Mouse (Mus musculus): ENCODE data around the gene Gm49380. TPM values are rescaled to one million over a fixed set of nuclear protein-coding genes. Genes with fewer than 3 reads are reported as not detected.

Gm49380 gene
- polyA plus RNA-seq, 1 experiment from 2014 or later: not detected

DNA sequence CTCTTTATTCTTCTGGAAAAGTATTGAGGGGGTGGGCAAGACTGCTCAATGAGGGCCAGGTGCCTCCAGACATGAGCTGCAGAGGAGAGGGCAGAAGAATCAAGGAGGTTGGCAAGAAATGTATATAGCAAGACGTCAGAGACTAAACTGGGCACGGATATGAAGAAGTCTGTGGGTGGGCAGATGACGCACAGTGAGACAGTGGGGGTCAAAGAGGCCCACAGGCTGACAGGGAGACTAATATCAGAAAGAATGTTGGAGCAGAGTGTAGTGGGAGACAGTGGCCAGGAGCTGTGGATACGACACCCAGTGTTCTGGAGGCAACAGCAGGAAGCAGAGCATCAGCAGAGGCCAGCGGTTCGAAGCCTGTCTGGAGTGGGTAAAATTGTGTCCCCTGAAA, 54.7 kb downstream of the Gm49380 start:
- DNase-seq (ENCODE audit: low spot score) (no peak), ATAC-seq (replicated peaks; ENCODE audit: low FRiP score) (no peak)
- H3K9ac ChIP-seq (ENCODE audit: low read length): no peak overlapping the region
- no peaks in the 10 kb centered on the region; the same call in 1 of the 2 replicates for H3K9me3 ChIP-seq (ENCODE audit: control insufficient read depth, low read length)
- no peaks in the 10 kb centered on the region for H3K36me3 ChIP-seq (ENCODE audit: control insufficient read depth, insufficient read depth, low read length)
- H3K27me3 ChIP-seq (ENCODE audit: control insufficient read depth, insufficient read depth, low read length): no peaks in the 10 kb centered on the region
- H3K4me1 ChIP-seq (replicated peaks; ENCODE audit: control insufficient read depth, insufficient read depth, low read length): no peaks in the 10 kb centered on the region
- H3K4me3 ChIP-seq (ENCODE audit: low read depth, low read length): no peak overlapping the region
- 87% methylated on average over 6 of the region's 6 CpGs for WGBS
- H3K4me2 ChIP-seq (ENCODE audit: low read depth, low read length, severe bottlenecking): no peak overlapping the region
- no peak overlapping the region for H3K27ac ChIP-seq (ENCODE audit: low read depth, low read length)

DNA sequence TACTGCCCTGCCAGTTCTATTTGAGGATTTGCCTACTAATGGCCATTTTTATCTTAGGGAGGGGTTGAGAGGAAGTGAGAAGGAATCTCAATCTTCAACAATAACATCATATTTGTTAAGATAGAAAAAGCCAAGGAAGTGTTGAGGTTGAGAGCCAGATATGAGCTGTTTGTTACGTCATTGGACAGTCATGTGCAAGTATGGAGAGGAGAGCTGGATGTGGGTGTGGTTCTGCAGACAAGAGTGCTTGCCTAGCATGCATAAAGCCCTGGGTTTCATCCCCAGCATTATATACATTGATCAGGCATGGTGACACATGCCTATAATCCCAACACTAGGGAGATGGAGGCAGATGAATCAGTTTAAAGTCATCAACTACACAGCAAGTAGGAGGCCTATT, 59.4 kb downstream of the Gm49380 start:
- Histone ChIP-seq H3K4me2 (ENCODE audit: low read depth, low read length, severe bottlenecking) (no peak overlapping the region), H3K9me3 (ENCODE audit: control insufficient read depth, low read length) (no peaks in the 10 kb centered on the region; the same call in 1 of the 2 replicates), H3K27ac (ENCODE audit: low read depth, low read length) (no peak overlapping the region), H3K4me3 (ENCODE audit: low read depth, low read length) (no peak overlapping the region), H3K36me3 (ENCODE audit: control insufficient read depth, insufficient read depth, low read length) (no peaks in the 10 kb centered on the region), H3K9ac (ENCODE audit: low read length) (no peak overlapping the region), H3K4me1 (replicated peaks; ENCODE audit: control insufficient read depth, insufficient read depth, low read length) (no peaks in the 10 kb centered on the region), H3K27me3 (ENCODE audit: control insufficient read depth, insufficient read depth, low read length) (no peaks in the 10 kb centered on the region)
- WGBS: 85% methylated on average over 1 of the region's 1 CpGs
- DNase-seq (ENCODE audit: low spot score): no peak
- no peak for ATAC-seq (replicated peaks; ENCODE audit: low FRiP score)

DNA sequence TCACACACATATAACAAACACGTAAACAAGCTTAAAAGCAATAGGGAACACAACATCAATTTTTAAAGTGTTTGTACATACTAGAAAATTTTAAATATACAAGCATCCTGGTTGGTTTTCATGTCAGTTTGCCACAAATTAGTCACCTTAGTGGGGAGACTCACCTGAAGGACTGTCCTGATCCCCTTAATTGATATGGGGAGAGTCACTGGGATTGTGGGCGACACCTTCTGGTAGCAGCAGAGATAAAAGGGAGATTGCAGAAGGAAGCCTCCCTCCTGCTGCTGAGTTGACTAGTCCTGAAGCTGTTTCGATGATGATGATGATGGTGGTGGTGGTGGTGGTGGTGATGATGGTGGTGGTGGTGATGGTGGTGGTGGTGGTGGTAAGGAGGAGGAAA, 60.4 kb downstream of the Gm49380 start:
- ATAC-seq (replicated peaks; ENCODE audit: low FRiP score): no peak
- DNase-seq (ENCODE audit: low spot score): no peak
- Histone ChIP-seq H3K9me3 (ENCODE audit: control insufficient read depth, low read length) (no peaks in the 10 kb centered on the region; the same call in 1 of the 2 replicates), H3K27ac (ENCODE audit: low read depth, low read length) (no peak overlapping the region), H3K4me2 (ENCODE audit: low read depth, low read length, severe bottlenecking) (no peak overlapping the region), H3K4me1 (replicated peaks; ENCODE audit: control insufficient read depth, insufficient read depth, low read length) (no peaks in the 10 kb centered on the region), H3K36me3 (ENCODE audit: control insufficient read depth, insufficient read depth, low read length) (no peaks in the 10 kb centered on the region), H3K27me3 (ENCODE audit: control insufficient read depth, insufficient read depth, low read length) (no peaks in the 10 kb centered on the region), H3K9ac (ENCODE audit: low read length) (no peak overlapping the region), H3K4me3 (ENCODE audit: low read depth, low read length) (no peak overlapping the region)
- WGBS: 73% methylated on average over 3 of the region's 3 CpGs

DNA sequence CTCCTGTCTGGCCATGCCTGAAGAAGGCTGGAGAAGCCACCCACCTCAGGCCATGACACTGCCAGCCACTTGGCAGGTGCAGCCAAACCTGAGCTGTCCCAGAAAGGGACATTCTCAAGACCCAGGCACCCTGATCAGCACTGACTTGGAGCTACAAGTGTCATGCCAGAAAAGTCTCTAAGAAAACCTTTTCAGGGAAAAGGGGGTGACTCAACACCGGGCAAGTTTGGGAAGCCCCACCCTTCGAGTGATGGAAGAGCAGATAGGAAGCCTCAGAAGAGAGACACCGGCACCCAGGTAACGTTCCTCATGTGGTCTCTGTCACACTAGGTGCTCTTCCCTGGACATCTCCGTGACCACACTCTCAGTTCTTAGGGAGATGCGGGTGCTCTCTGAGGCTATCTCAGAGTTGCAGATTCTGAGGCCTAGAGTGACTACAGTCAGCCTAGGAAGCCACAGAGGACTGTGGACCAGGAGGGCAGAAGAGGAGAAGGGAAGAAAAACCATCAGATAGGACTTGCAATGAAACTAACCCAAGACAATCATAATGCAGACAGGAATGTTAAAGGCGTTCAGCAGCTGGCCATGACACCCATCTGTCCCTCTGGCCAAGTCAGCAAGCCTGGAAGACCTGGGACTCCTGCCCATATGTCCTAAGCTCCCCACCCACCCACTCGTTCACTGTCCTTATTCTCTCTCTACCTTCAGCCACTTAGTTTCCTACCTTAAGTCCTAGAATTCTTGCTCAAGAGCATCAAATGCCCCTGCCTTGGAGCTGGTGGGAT, 63.7 kb downstream of the Gm49380 start:
- WGBS: 86% methylated on average over 8 of the region's 8 CpGs
- no peaks in the 10 kb centered on the region for H3K36me3 ChIP-seq (ENCODE audit: control insufficient read depth, insufficient read depth, low read length)
- H3K27ac ChIP-seq (ENCODE audit: low read depth, low read length): no peak overlapping the region
- no peak for DNase-seq (ENCODE audit: low spot score)
- no peak for ATAC-seq (replicated peaks; ENCODE audit: low FRiP score)
- H3K4me3 ChIP-seq (ENCODE audit: low read depth, low read length): no peak overlapping the region
- no peaks in the 10 kb centered on the region for H3K9me3 ChIP-seq (ENCODE audit: control insufficient read depth, low read length)
- H3K9ac ChIP-seq (ENCODE audit: low read length): no peak overlapping the region
- no peak overlapping the region for H3K4me2 ChIP-seq (ENCODE audit: low read depth, low read length, severe bottlenecking)
- no peaks in the 10 kb centered on the region for H3K4me1 ChIP-seq (replicated peaks; ENCODE audit: control insufficient read depth, insufficient read depth, low read length)
- peaks cover 6% of the 10 kb centered on the region for H3K27me3 ChIP-seq (ENCODE audit: control insufficient read depth, insufficient read depth, low read length)

DNA sequence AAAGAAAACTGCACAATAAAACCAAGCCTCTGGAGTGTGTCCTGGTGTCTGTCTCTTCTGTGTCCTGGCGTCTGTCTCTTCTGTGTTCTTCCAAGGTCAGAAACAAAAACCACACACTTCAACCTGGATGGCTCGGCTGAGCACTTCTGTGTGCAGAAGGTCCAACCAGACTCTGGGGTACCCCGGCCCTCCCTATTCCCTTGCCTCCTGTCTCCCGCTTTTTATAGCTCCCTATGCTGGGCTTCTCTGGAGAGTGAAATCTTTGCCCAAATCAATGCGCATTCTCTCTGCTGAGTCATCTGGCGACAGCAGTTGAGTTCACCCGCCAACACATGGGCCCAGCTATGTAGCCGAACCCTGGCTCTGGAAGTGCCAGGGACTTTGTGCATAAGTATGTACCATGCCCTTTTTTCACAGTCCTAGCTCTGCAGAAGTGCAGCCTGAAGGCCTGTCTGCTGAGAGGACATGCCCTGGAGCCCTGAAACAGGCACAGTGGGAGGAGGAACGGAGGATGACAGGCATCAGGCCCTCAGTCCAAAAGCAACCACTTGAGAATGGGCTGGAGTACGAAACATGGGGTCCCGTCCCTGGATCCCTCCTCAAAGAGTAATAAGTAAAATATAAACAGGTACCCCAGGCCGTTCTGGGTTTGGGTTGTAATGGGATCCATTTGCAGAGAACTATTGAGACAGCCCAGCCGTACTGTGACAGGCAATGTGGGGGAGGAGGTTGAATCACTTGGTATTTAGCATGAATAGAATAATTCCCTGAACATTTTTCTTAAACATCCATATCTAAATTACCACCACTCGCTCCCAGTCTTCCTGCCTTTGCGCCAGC, 64.5 kb downstream of the Gm49380 start:
- no peak for ATAC-seq (replicated peaks; ENCODE audit: low FRiP score)
- H3K27me3 ChIP-seq (ENCODE audit: control insufficient read depth, insufficient read depth, low read length): peaks cover 14% of the 10 kb centered on the region
- no peak overlapping the region for H3K27ac ChIP-seq (ENCODE audit: low read depth, low read length)

DNA sequence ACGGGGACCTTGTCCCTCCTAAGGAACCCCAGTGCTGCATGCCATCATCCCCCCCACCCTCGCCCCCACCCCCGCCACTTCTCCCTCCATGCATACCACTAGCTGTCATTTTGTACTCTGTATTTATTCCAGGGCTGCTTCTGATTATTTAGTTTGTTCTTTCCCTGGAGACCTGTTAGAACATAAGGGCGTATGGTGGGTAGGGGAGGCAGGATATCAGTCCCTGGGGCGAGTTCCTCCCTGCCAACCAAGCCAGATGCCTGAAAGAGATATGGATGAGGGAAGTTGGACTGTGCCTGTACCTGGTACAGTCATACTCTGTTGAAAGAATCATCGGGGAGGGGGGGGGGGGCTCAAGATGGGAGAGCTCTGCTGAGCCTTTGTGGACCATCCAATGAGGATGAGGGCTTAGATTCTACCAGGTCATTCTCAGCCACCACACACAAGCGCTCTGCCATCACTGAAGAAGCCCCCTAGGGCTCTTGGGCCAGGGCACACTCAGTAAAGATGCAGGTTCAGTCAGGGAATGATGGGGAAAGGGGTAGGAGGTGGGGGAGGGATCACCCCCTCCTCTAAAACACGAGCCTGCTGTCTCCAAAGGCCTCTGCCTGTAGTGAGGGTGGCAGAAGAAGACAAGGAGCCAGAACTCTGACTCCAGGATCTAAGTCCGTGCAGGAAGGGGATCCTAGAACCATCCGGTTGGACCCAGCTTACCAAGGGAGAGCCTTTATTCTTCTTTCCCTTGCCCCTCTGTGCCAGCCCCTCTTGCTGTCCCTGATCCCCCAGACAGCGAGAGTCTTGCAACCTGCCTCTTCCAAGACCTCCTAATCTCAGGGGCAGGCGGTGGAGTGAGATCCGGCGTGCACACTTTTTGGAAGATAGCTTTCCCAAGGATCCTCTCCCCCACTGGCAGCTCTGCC, 65.5 kb downstream of the Gm49380 start:
- no peak overlapping the region for H3K4me2 ChIP-seq (ENCODE audit: low read depth, low read length, severe bottlenecking)
- H3K4me3 ChIP-seq (ENCODE audit: low read depth, low read length): no peak overlapping the region
- H3K9me3 ChIP-seq (ENCODE audit: control insufficient read depth, low read length): no peaks in the 10 kb centered on the region
- no peak overlapping the region for H3K9ac ChIP-seq (ENCODE audit: low read length)
- DNase-seq (ENCODE audit: low spot score) (no peak), ATAC-seq (replicated peaks; ENCODE audit: low FRiP score) (no peak)
- 80% methylated on average over 14 of the region's 14 CpGs for WGBS
- H3K4me1 ChIP-seq (replicated peaks; ENCODE audit: control insufficient read depth, insufficient read depth, low read length): peaks cover 10% of the 10 kb centered on the region
- peaks cover 24% of the 10 kb centered on the region for H3K27me3 ChIP-seq (ENCODE audit: control insufficient read depth, insufficient read depth, low read length)
- no peaks in the 10 kb centered on the region for H3K36me3 ChIP-seq (ENCODE audit: control insufficient read depth, insufficient read depth, low read length)
- no peak overlapping the region for H3K27ac ChIP-seq (ENCODE audit: low read depth, low read length)

More for the DNA sequence above, 64.5 kb downstream of the Gm49380 start:
- Histone ChIP-seq H3K4me2 (ENCODE audit: low read depth, low read length, severe bottlenecking) (no peak overlapping the region), H3K4me3 (ENCODE audit: low read depth, low read length) (no peak overlapping the region), H3K9me3 (ENCODE audit: control insufficient read depth, low read length) (no peaks in the 10 kb centered on the region), H3K4me1 (replicated peaks; ENCODE audit: control insufficient read depth, insufficient read depth, low read length) (peaks cover 1% of the 10 kb centered on the region; the same call in 1 of the 2 replicates), H3K9ac (ENCODE audit: low read length) (no peak overlapping the region), H3K36me3 (ENCODE audit: control insufficient read depth, insufficient read depth, low read length) (no peaks in the 10 kb centered on the region)
- no peak for DNase-seq (ENCODE audit: low spot score)
- 78% methylated on average over 15 of the region's 15 CpGs for WGBS

DNA sequence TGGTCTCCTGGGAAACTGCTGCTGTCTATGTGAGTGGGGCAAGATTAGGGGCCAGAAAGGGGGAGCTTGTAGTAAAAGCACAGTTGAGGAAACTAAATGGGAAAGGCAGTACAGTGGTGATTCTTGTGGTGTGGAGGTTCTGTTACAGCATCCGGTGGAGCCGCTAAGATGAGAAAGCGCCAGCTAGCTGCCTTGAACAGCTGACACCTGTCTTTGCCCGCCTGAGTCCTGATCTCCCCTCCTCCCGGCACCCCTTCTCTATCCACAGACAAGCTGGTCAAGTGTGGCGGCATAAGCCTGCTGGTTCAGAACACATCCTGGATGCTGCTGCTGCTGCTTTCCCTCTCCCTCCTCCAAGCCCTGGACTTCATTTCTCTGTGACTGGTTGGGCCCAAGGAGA, 66.2 kb downstream of the Gm49380 start:
- DNase-seq (ENCODE audit: low spot score) (no peak), ATAC-seq (replicated peaks; ENCODE audit: low FRiP score) (no peak)
- Histone ChIP-seq H3K27ac (ENCODE audit: low read depth, low read length) (no peak overlapping the region), H3K4me3 (ENCODE audit: low read depth, low read length) (no peak overlapping the region), H3K9me3 (ENCODE audit: control insufficient read depth, low read length) (no peaks in the 10 kb centered on the region), H3K4me1 (replicated peaks; ENCODE audit: control insufficient read depth, insufficient read depth, low read length) (peaks cover 10% of the 10 kb centered on the region), H3K36me3 (ENCODE audit: control insufficient read depth, insufficient read depth, low read length) (no peaks in the 10 kb centered on the region), H3K9ac (ENCODE audit: low read length) (no peak overlapping the region), H3K4me2 (ENCODE audit: low read depth, low read length, severe bottlenecking) (no peak overlapping the region), H3K27me3 (ENCODE audit: control insufficient read depth, insufficient read depth, low read length) (peaks cover 29% of the 10 kb centered on the region)
- WGBS: 77% methylated on average over 6 of the region's 6 CpGs

DNA sequence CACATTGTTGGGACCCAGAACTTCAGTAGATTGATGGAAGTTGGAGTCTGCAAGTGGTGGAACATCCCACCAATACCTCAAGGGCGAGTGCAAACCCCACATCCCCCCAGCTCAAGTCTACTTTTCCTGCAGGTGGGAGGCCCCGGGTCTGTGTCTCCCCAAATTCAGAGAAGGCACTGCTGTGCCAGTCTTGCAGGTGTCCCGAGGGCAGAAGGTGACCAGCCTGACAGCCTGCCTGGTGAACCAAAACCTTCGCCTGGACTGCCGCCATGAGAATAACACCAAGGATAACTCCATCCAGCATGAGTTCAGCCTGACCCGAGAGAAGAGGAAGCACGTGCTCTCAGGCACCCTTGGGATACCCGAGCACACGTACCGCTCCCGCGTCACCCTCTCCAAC, 66.9 kb downstream of the Gm49380 start:
- 91% methylated on average over 12 of the region's 12 CpGs for WGBS
- H3K27me3 ChIP-seq (ENCODE audit: control insufficient read depth, insufficient read depth, low read length): peaks cover 31% of the 10 kb centered on the region

More for the DNA sequence above, 66.9 kb downstream of the Gm49380 start:
- Histone ChIP-seq H3K4me1 (replicated peaks; ENCODE audit: control insufficient read depth, insufficient read depth, low read length) (peaks cover 10% of the 10 kb centered on the region), H3K27ac (ENCODE audit: low read depth, low read length) (no peak overlapping the region), H3K9ac (ENCODE audit: low read length) (no peak overlapping the region), H3K9me3 (ENCODE audit: control insufficient read depth, low read length) (no peaks in the 10 kb centered on the region), H3K4me3 (ENCODE audit: low read depth, low read length) (no peak overlapping the region), H3K36me3 (ENCODE audit: control insufficient read depth, insufficient read depth, low read length) (no peaks in the 10 kb centered on the region), H3K4me2 (ENCODE audit: low read depth, low read length, severe bottlenecking) (no peak overlapping the region)
- ATAC-seq (replicated peaks; ENCODE audit: low FRiP score) (no peak), DNase-seq (ENCODE audit: low spot score) (no peak)
